Mouse (Mus musculus) embryonic facial prominence, embryonic 14.5 days (tissue): ENCODE measurements around the gene Gm14862. TPM values are rescaled to one million over a fixed set of nuclear protein-coding genes. Genes with fewer than 3 reads are reported as not detected.

Experiments
- ATAC-seq: fragments of 200-750 bp; cut with Nextera tagmentation; 2 replicates; pipeline ENCODE4 v1.8.0; 2017; ENCODE audit warnings: low read depth, moderate number of reproducible peaks, moderate TSS enrichment
- DNase-seq: peaks from one replicate; pipeline ENCODE4 v3.0.0-alpha.2; 2015; ENCODE audit warnings: low spot score
- H3K27ac ChIP-seq: fragments of 300-500 bp; sonication (generic); replicated peaks from 2 replicates; pipeline ENCODE4 v1.5.1; 2014; ENCODE audit warnings: low read depth, mild to moderate bottlenecking, low read length, moderate library complexity
- H3K27me3 ChIP-seq: fragments of 300-500 bp; sonication (generic); replicated peaks from 2 replicates; pipeline ENCODE4 v1.6.1; 2014; ENCODE audit warnings: low read length; ENCODE audit not compliant: control insufficient read depth, insufficient read depth
- H3K36me3 ChIP-seq: fragments of 300-500 bp; sonication (generic); 2 replicates; pipeline ENCODE4 v1.6.1; 2014; ENCODE audit warnings: low read length, mixed read lengths; ENCODE audit not compliant: control insufficient read depth, insufficient read depth
- H3K4me1 ChIP-seq: fragments of 300-500 bp; sonication (generic); 2 replicates; pipeline ENCODE4 v1.6.1; 2014; ENCODE audit warnings: antibody characterized with exemption, low read length; ENCODE audit not compliant: control insufficient read depth, insufficient read depth
- H3K4me2 ChIP-seq: fragments of 300-500 bp; sonication (generic); 2 replicates; pipeline ENCODE4 v1.6.1; 2014; ENCODE audit warnings: low read depth, mild to moderate bottlenecking, low read length, moderate library complexity, mixed read lengths
- H3K4me3 ChIP-seq: fragments of 300-500 bp; sonication (generic); 2 replicates; pipeline ENCODE4 v1.5.1; 2014; ENCODE audit warnings: low read depth, mild to moderate bottlenecking, low read length
- H3K9ac ChIP-seq: fragments of 300-500 bp; sonication (generic); 2 replicates; pipeline ENCODE4 v1.6.1; 2014; ENCODE audit warnings: low read depth, mild to moderate bottlenecking, low read length, moderate library complexity, mixed read lengths
- H3K9me3 ChIP-seq: fragments of 300-500 bp; sonication (generic); 2 replicates; pipeline ENCODE4 v1.6.1; 2016; ENCODE audit warnings: low read length; ENCODE audit not compliant: control insufficient read depth
- WGBS: fragments of 180-500 bp; shearing (Covaris S2); extraction: QIAGEN DNeasy Blood & Tissue Kit; methylation state at CpG from one replicate; pipeline ENCODE4 v1.1.7; 2014; 5-methylcytosine and 5-hydroxymethylcytosine counted together
- polyA plus RNA-seq: library from polyadenylated mRNA; unstranded; fragments of >200 nt; fragmentation: Nextera tagmentation; extraction: Ambion mirVana; gene quantifications from 2 replicates; pipeline ENCODE4 v1.2.1, GENCODE M21; 2014

Gm14862 gene
- polyA plus RNA-seq, 1 experiment from 2014 or later, result not detected

DNA sequence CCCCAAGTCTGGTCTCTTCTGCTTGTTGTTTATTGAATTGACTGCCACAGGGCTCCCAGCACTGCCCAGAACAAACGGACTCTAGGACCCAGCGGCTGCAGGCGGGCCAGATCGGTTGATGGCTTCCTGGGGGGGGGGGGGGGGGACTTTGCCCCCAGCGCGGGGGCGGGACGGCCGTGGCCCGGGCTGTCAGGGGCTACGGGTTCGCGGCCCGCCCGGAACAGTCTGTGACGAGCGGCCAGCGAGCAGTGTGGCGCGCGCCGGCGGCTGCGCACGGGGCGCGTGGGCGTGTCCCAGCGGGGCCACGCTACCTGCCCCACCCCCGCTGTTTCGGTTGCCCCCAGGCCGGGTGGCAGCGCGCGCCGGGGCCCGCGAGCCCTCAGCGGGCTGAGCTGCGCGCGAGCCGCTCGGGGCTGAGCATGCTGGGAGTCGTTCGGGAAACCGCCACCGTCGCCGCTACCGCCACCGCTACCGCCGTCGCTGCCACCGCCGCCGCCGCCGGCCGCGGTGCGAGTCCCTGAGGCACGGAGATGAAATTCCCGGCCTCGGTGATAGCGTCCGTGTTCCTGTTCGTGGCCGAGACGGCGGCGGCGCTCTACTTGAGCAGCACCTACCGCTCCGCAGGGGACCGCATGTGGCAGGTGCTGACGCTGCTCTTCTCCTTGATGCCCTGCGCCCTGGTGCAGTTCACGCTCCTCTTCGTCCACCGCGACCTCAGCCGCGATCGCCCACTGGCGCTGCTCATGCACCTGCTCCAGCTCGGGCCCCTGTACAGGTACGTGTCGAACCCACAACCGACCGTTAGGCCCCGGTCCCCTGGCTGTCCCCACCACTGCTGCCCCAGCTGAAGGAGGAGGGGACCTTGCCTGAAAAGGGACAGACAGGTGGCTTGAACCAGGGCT, 16.0 kb upstream of the Gm14862 start, which contains the start of gene Xk:
Gene Xk (plus strand): TSS at position 297 of the 902 bp plus-strand sequence.
- H3K4me3 ChIP-seq, result peak within 1 kb of the TSS; percentile 56
- H3K27me3 ChIP-seq, result no peaks in the 10 kb centered on the region
- no peaks in the 10 kb centered on the region for H3K4me1 ChIP-seq
- peak; percentile 90 for ATAC-seq
- peak within 1 kb of the TSS; percentile 61 for H3K9ac ChIP-seq
- H3K4me2 ChIP-seq, result peak within 1 kb of the TSS; percentile 54
- peak; percentile 72 for DNase-seq
- no peak within 1 kb of the TSS for H3K27ac ChIP-seq
- WGBS, result 0% methylated on average over 1 of the region's 94 CpGs
- no peaks in the 10 kb centered on the region; the same call in 1 of the 2 replicates for H3K9me3 ChIP-seq
- no peaks in the 10 kb centered on the region for H3K36me3 ChIP-seq

DNA sequence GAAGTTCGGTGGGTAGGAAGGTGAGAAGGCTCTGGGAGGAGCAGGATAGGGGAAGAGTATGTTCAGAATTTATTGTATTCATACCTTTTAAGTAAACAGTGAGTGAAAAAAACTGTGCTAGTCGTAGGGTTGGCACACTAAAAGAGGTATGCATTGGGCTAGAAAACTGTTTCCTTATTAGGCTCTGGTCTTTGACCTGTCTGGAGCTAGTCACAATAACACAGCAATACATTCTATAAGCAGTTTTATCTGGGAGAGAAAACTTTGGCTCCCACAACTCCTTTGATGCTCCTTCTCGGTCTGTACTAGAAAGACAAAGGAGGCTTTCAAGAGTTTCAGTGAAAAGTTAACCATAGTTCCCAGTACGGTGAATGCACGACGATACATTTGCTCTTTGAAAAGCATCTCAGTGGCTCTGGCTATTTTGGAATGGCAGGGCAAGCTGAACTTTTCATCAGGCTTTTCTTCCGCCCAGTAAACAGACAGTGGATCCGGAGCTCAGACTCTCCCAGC, 15.3 kb upstream of the Gm14862 start:
- DNase-seq, result no peak
- no peaks in the 10 kb centered on the region for H3K27me3 ChIP-seq
- H3K27ac ChIP-seq, result no peak overlapping the region
- peak overlapping the region; percentile 61 for H3K9ac ChIP-seq
- no peaks in the 10 kb centered on the region for H3K36me3 ChIP-seq
- H3K9me3 ChIP-seq, result no peaks in the 10 kb centered on the region; the same call in 1 of the 2 replicates
- H3K4me2 ChIP-seq, result peak overlapping the region; percentile 54
- 21% methylated on average over 8 of the region's 8 CpGs for WGBS
- no peaks in the 10 kb centered on the region for H3K4me1 ChIP-seq
- peak; percentile 26; the same call in 1 of the 2 replicates for ATAC-seq
- peak overlapping the region; percentile 56 for H3K4me3 ChIP-seq

DNA sequence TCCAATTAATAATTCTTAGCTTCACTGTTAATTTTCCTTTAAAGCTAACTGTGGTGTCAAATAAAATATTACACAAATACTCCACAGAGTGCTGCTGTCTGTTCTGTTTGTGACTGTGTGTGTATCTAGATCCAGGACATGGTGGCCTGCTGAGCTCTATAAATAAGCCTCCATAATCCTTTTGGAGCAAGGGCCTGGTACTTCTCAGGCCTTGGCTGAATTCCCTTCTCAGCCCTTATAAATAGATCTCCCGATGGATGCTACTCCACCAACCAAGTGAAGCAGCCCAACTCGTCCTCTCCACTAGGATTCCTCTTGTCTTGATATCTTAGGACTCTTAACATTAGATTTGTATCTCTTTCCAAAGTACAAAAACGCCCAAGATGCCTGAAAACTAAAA, 14.4 kb upstream of the Gm14862 start:
- Histone ChIP-seq H3K9ac (no peak overlapping the region), H3K4me1 (no peaks in the 10 kb centered on the region), H3K4me2 (no peak overlapping the region), H3K27ac (no peak overlapping the region), H3K4me3 (no peak overlapping the region), H3K9me3 (no peaks in the 10 kb centered on the region; the same call in 1 of the 2 replicates), H3K27me3 (no peaks in the 10 kb centered on the region), H3K36me3 (no peaks in the 10 kb centered on the region)
- WGBS, result 68% methylated on average over 3 of the region's 3 CpGs
- ATAC-seq (no peak), DNase-seq (no peak)

DNA sequence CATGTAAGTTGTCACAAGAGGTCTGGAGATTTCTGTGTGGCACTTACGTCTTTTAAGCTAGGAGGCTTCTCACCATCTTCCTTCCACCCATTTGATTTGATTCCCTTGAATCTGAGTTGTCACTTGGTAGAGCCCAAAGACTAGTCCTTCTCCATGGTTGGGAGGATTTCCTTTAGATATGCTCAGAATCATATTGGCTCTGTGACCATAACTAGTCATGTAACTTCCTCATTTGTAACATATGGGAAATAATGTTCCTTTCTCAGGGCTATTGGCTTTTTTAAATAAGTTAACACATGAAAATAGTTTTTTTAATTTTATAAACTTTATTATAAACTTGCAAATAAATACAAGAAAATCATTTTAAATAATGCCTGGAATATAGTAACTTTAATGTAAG, 2.6 kb upstream of the Gm14862 start:
- H3K4me2 ChIP-seq, result no peak overlapping the region
- H3K4me3 ChIP-seq, result no peak overlapping the region
- no peak for DNase-seq
- ATAC-seq, result no peak
- no peak overlapping the region for H3K9ac ChIP-seq
- no peak overlapping the region for H3K27ac ChIP-seq
- no peaks in the 10 kb centered on the region for H3K27me3 ChIP-seq
- 93% methylated on average over 1 of the region's 1 CpGs for WGBS
- H3K9me3 ChIP-seq, result no peaks in the 10 kb centered on the region
- H3K4me1 ChIP-seq, result no peaks in the 10 kb centered on the region
- H3K36me3 ChIP-seq, result no peaks in the 10 kb centered on the region

DNA sequence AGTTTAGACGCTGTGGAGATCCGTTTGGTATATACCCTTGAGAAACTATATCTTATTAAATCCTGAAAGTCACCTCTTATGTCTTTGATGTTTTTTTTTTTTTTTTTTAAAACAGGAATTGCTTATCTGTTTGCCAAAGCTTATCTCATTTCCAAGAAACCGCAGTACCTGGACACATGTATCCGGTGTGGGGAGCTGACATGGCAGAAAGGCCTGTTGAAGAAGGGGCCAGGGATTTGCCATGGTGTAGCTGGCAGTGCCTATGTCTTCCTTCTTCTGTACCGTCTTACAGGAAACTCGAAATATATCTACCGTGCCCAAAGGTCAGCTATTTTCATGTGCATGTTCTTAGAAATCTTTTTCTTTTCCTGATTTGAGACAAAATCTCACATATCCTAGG, 1.1 kb upstream of the Gm14862 start:
- Histone ChIP-seq H3K9ac (no peak overlapping the region), H3K36me3 (no peaks in the 10 kb centered on the region)
- WGBS, result 90% methylated on average over 7 of the region's 7 CpGs

DNA sequence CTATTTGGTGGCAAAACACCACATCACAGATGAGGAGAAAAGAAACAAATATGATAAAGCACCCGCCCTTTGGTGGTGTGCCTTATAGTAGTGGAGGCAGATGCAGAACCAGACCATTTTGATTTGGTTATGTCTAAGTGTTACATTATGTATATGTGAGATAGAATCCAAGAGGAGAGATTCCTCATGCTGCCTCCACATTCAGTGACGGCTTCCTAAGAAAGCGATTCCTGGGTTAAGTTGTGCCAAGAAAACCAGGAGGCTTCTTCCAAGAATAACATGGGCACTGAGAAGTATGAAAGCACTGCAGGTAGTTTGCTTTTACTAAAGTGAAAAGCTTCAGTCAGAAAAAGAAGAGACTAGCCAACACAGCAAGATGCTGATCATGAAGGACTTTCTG, 1.8 kb downstream of the Gm14862 start:
- no peak for ATAC-seq
- whole genome bisulfite sequencing, result 78% methylated on average over 3 of the region's 3 CpGs
- no peaks in the 10 kb centered on the region for H3K9me3 ChIP-seq

More for the DNA sequence above, 1.1 kb upstream of the Gm14862 start:
- H3K9me3 ChIP-seq, result no peaks in the 10 kb centered on the region
- ATAC-seq (no peak), DNase-seq (no peak)
- no peaks in the 10 kb centered on the region for H3K27me3 ChIP-seq
- H3K4me3 ChIP-seq, result no peak overlapping the region
- no peak overlapping the region for H3K27ac ChIP-seq
- H3K4me1 ChIP-seq, result no peaks in the 10 kb centered on the region
- H3K4me2 ChIP-seq, result no peak overlapping the region

DNA sequence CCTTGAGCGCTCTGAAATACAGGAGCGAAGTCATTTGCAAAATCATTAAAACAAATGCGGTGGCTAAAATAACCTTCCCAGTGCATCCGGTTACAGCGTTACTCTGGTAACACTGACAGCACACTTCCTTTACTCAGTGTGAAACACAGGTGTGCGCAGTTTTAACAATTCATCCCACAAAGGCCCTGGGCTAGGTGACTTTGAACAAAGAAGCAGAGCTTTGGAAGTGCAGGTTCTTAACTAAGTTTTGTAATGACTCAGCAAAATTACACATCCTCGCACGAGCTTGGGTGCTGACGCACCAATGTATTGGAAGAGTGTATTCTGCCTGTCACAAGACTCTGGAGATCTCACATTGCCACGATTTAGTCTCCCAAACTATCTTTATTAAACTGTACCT, 2.7 kb downstream of the Gm14862 start:
- no peak overlapping the region for H3K27ac ChIP-seq
- 78% methylated on average over 10 of the region's 10 CpGs for WGBS
- no peaks in the 10 kb centered on the region for H3K9me3 ChIP-seq
- no peaks in the 10 kb centered on the region for H3K36me3 ChIP-seq
- no peaks in the 10 kb centered on the region for H3K4me1 ChIP-seq
- no peak overlapping the region for H3K4me2 ChIP-seq
- H3K9ac ChIP-seq, result no peak overlapping the region
- H3K4me3 ChIP-seq, result no peak overlapping the region
- no peak for DNase-seq
- no peaks in the 10 kb centered on the region for H3K27me3 ChIP-seq
- no peak for ATAC-seq

More for the DNA sequence above, 1.8 kb downstream of the Gm14862 start:
- Histone ChIP-seq H3K4me3 (no peak overlapping the region), H3K36me3 (no peaks in the 10 kb centered on the region), H3K4me1 (no peaks in the 10 kb centered on the region), H3K4me2 (no peak overlapping the region), H3K9ac (no peak overlapping the region), H3K27me3 (no peaks in the 10 kb centered on the region), H3K27ac (no peak overlapping the region)
- DNase-seq, result no peak

DNA sequence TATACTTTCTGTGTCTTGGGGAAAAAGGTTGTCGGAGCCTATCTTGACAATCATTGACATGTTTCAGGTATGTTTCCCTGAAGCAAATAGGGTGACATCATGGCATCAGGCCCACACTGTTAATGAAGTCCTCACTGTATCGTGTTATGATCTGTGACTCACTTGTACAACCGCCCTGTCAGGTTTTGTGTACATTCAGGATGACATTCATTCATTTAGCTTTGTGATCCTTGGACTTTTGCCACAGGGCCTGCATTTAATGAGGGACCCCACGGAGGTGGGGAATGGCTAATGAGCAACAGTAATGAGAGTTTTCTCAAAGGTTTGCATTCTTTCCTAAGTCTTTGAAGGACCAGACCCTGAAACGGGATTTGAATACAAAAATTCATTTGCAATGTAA, 7.8 kb downstream of the Gm14862 start:
- Histone ChIP-seq H3K9ac (no peak overlapping the region), H3K27ac (no peak overlapping the region), H3K4me2 (no peak overlapping the region), H3K27me3 (no peaks in the 10 kb centered on the region), H3K4me3 (no peak overlapping the region), H3K9me3 (no peaks in the 10 kb centered on the region), H3K4me1 (no peaks in the 10 kb centered on the region), H3K36me3 (no peaks in the 10 kb centered on the region)
- peak; percentile 34 for DNase-seq
- ATAC-seq, result no peak
- 49% methylated on average over 5 of the region's 5 CpGs for WGBS
